Mouse (Mus musculus) hindbrain, embryonic 14.5 days (tissue): ENCODE measurements around the gene Rpl34. TPM values are rescaled to one million over a fixed set of nuclear protein-coding genes. Genes with fewer than 3 reads are reported as not detected.

Experiments
- ATAC-seq: fragments of 200-750 bp; cut with Nextera tagmentation; 2 replicates; pipeline ENCODE4 v1.8.0; 2017; ENCODE audit warnings: moderate number of reproducible peaks, mild to moderate bottlenecking, moderate TSS enrichment, moderate library complexity; ENCODE audit not compliant: low FRiP score
- DNase-seq: peaks from one replicate; pipeline ENCODE4 v3.0.0-alpha.2; 2015; ENCODE audit warnings: low spot score
- H3K27ac ChIP-seq: fragments of 300-500 bp; sonication (generic); 2 replicates; pipeline ENCODE4 v1.5.1; 2014; ENCODE audit warnings: mild to moderate bottlenecking, moderate library complexity
- H3K27me3 ChIP-seq: fragments of 300-500 bp; sonication (generic); 2 replicates; pipeline ENCODE4 v1.6.1; 2014; ENCODE audit warnings: mild to moderate bottlenecking, low read length, mixed read lengths; ENCODE audit not compliant: control insufficient read depth, insufficient read depth
- H3K36me3 ChIP-seq: fragments of 300-500 bp; sonication (generic); replicated peaks from 2 replicates; pipeline ENCODE4 v1.6.1; 2014; ENCODE audit not compliant: control insufficient read depth, insufficient read depth
- H3K4me1 ChIP-seq: fragments of 300-500 bp; sonication (generic); replicated peaks from 2 replicates; pipeline ENCODE4 v1.6.1; 2014; ENCODE audit warnings: antibody characterized with exemption, low read length, mixed read lengths; ENCODE audit not compliant: control insufficient read depth, insufficient read depth
- H3K4me2 ChIP-seq: fragments of 300-500 bp; sonication (generic); replicated peaks from 2 replicates; pipeline ENCODE4 v1.6.1; 2014; ENCODE audit warnings: mild to moderate bottlenecking, moderate library complexity
- H3K4me3 ChIP-seq: fragments of 300-500 bp; sonication (generic); replicated peaks from 2 replicates; pipeline ENCODE4 v1.5.1; 2014; ENCODE audit warnings: mild to moderate bottlenecking, low read length
- H3K9ac ChIP-seq: fragments of 300-500 bp; sonication (generic); 2 replicates; pipeline ENCODE4 v1.6.1; 2014
- H3K9me3 ChIP-seq: fragments of 300-500 bp; sonication (generic); 2 replicates; pipeline ENCODE4 v1.6.1; 2016; ENCODE audit warnings: low read length; ENCODE audit not compliant: control insufficient read depth
- WGBS: fragments of 180-500 bp; shearing (Covaris S2); extraction: QIAGEN DNeasy Blood & Tissue Kit; methylation state at CpG from one replicate; pipeline ENCODE4 v1.1.7; 2014; 5-methylcytosine and 5-hydroxymethylcytosine counted together
- polyA plus RNA-seq: library from polyadenylated mRNA; unstranded; fragments of >200 nt; fragmentation: Nextera tagmentation; extraction: Ambion mirVana; gene quantifications from 2 replicates; pipeline ENCODE4 v1.2.1, GENCODE M21; 2014

Rpl34 gene
- polyA plus RNA-seq, 1 experiment from 2014 or later = 662 TPM

- no peaks in the 10 kb centered on the region for H3K36me3 ChIP-seq
- no peaks in the 10 kb centered on the region for H3K9me3 ChIP-seq
- ATAC-seq = no peak
- no peak overlapping the region for H3K4me3 ChIP-seq
- no peak overlapping the region for H3K9ac ChIP-seq
- DNase-seq = no peak
- H3K27ac ChIP-seq = no peak overlapping the region
- 0 out of 2 replicates have a peak, but pooled peaks cover 3% of the 10 kb centered on the region for H3K4me1 ChIP-seq
- 91% methylated on average over 7 of the region's 7 CpGs for WGBS
- H3K27me3 ChIP-seq = no peaks in the 10 kb centered on the region
- H3K4me2 ChIP-seq = no peak overlapping the region
Measured at GRCm38 (mm10) chr3:130716555-130716954, 13.6 kb downstream of the Rpl34 start.

DNA sequence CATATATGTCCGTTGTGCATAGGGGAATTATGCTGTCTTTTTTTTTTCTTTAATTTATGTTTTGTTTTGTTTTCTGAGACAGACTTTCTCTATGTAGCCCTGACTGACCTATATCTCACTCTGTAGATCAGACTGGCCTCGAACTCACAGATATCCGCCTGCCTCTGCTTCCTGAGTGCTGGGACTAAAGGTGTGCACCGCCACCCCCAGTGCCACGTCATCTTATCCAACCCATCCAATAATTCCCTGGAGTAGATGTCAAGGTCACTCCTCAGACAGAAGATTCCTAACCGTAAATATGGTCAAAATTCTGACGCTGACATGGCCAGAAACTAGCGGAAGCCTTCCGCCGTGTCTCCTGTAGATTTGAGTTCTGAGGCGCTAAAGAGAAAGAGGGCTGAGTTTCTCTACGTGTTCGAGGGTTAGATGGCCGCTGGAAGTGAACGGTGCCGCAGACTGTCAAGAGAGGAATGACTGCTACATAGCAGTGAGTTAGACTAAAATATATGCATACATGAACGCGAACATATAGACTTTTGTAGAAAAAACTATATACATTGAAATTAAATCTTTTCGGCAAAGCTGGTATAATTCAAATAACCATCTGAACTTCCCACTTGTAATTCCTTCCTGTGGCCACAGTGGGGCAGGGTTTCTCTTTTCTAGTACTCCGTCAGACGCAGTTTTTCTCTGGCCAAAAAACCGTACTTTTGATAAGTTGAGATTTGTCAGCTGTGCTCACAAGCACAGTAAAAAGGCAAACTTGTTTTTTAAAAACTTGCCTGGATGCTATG lies 15.2 kb downstream of the Rpl34 start:
- 0 out of 2 replicates have a peak, but pooled peaks have one; percentile 25 for ATAC-seq
- WGBS = 18% methylated on average over 22 of the region's 22 CpGs
- no peaks in the 10 kb centered on the region for H3K36me3 ChIP-seq
- H3K4me1 ChIP-seq = peaks cover 4% of the 10 kb centered on the region; the same call in 1 of the 2 replicates
- peak; percentile 83 for DNase-seq
- peak overlapping the region; percentile 24; the same call in 1 of the 2 replicates for H3K4me3 ChIP-seq
- H3K27me3 ChIP-seq = no peaks in the 10 kb centered on the region
- H3K27ac ChIP-seq = no peak overlapping the region
- peak overlapping the region; percentile 37; the same call in 1 of the 2 replicates for H3K9ac ChIP-seq
- no peaks in the 10 kb centered on the region for H3K9me3 ChIP-seq
- peak overlapping the region; percentile 48 for H3K4me2 ChIP-seq

GRCm38 (mm10) chr3:130712891-130713290 lies 17.3 kb downstream of the Rpl34 start:
- Histone ChIP-seq H3K9ac (no peak overlapping the region), H3K36me3 (no peaks in the 10 kb centered on the region), H3K27ac (no peak overlapping the region), H3K4me1 (peaks cover 13% of the 10 kb centered on the region), H3K27me3 (no peaks in the 10 kb centered on the region), H3K9me3 (no peaks in the 10 kb centered on the region), H3K4me2 (no peak overlapping the region), H3K4me3 (no peak overlapping the region)
- 71% methylated on average over 6 of the region's 6 CpGs for WGBS
- ATAC-seq = no peak
- no peak for DNase-seq

- 65% methylated on average over 7 of the region's 7 CpGs for WGBS
- H3K4me3 ChIP-seq = peak overlapping the region; percentile 96; the same call in 1 of the 2 replicates
- DNase-seq (no peak), ATAC-seq (no peak)
- H3K4me1 ChIP-seq = peaks cover 23% of the 10 kb centered on the region
- no peaks in the 10 kb centered on the region for H3K27me3 ChIP-seq
- no peak overlapping the region for H3K9ac ChIP-seq
- H3K9me3 ChIP-seq = no peaks in the 10 kb centered on the region
- no peaks in the 10 kb centered on the region for H3K36me3 ChIP-seq
- H3K4me2 ChIP-seq = peak overlapping the region; percentile 89
- H3K27ac ChIP-seq = no peak overlapping the region
Measured at GRCm38 (mm10) chr3:130710103-130710502, 20.1 kb downstream of the Rpl34 start.

- no peaks in the 10 kb centered on the region for H3K36me3 ChIP-seq
- peak within 1 kb of the TSS; percentile 87 for H3K27ac ChIP-seq
- H3K9me3 ChIP-seq = no peaks in the 10 kb centered on the region
- H3K4me2 ChIP-seq = peak within 1 kb of the TSS; percentile 89
- H3K4me3 ChIP-seq = peak within 1 kb of the TSS; percentile 96
- ATAC-seq = peak; percentile 97
- peak; percentile 96 for DNase-seq
- H3K9ac ChIP-seq = peak within 1 kb of the TSS; percentile 91
- peaks cover 20% of the 10 kb centered on the region for H3K4me1 ChIP-seq
- WGBS = under 1% methylated on average over 45 of the region's 45 CpGs
- no peaks in the 10 kb centered on the region for H3K27me3 ChIP-seq
Measured at GRCm38 (mm10) chr3:130708967-130709924, 21.0 kb downstream of the Rpl34 start, which contains the start of gene Ostc. Ostc (minus strand) TSS chr3:130709444.

DNA sequence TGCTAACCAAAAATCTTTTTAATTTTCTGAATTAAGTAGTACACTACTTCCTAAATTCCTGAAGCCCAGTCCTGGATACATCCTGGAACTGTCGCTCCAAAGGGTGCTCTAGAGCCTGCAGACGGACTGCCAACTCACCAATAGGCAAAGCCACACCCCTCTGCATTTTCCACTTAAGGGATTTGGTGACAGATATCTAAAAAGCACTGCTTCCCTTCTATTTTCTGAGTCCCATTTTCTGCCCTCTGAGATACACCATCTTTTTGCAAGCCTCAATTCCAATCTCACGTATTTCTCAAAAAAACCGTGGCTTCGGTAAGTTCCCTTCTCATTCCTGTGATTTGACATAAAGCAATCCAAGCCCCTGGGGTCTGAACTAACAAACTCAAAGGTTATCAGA lies 21.7 kb downstream of the Rpl34 start:
- 2% methylated on average over 5 of the region's 5 CpGs for WGBS
- ATAC-seq (no peak), DNase-seq (no peak)
- Histone ChIP-seq H3K36me3 (peaks cover 5% of the 10 kb centered on the region), H3K4me1 (peaks cover 20% of the 10 kb centered on the region), H3K27me3 (no peaks in the 10 kb centered on the region), H3K27ac (peak overlapping the region; percentile 87), H3K4me3 (peak overlapping the region; percentile 96), H3K9ac (peak overlapping the region; percentile 91), H3K9me3 (no peaks in the 10 kb centered on the region), H3K4me2 (peak overlapping the region; percentile 89)

GRCm38 (mm10) chr3:130702289-130702688 lies 27.9 kb downstream of the Rpl34 start:
- ATAC-seq (no peak), DNase-seq (no peak)
- Histone ChIP-seq H3K9me3 (no peaks in the 10 kb centered on the region), H3K9ac (no peak overlapping the region), H3K27me3 (no peaks in the 10 kb centered on the region), H3K4me1 (peaks cover 4% of the 10 kb centered on the region; the same call in 1 of the 2 replicates), H3K27ac (no peak overlapping the region), H3K4me3 (no peak overlapping the region), H3K36me3 (peaks cover 55% of the 10 kb centered on the region), H3K4me2 (no peak overlapping the region)
- WGBS = 77% methylated on average over 6 of the region's 6 CpGs

DNA sequence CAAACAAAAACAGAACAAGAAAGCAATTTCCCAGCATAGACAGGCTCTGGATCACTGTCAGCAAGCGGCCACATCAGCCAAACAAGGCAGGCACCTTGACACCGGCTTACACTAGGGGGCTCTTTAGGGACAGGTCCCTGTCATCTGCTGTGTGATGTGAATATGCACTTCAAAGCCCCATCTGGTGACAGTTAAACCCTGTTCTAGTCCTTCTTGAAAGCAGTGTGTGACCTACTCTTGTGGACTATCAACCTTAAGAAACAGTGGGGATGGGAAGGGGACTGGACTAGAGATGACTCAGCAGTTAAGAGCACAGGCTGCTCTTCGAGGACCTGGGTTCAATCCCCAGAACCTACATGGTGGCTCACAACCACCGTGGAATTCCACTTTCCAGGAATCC lies 32.6 kb downstream of the Rpl34 start:
- no peaks in the 10 kb centered on the region for H3K9me3 ChIP-seq
- no peak overlapping the region for H3K9ac ChIP-seq
- H3K27me3 ChIP-seq = no peaks in the 10 kb centered on the region
- 83% methylated on average over 4 of the region's 4 CpGs for WGBS
- DNase-seq (no peak), ATAC-seq (no peak)
- H3K27ac ChIP-seq = no peak overlapping the region
- H3K4me1 ChIP-seq = no peaks in the 10 kb centered on the region
- peaks cover 66% of the 10 kb centered on the region for H3K36me3 ChIP-seq
- no peak overlapping the region for H3K4me2 ChIP-seq
- H3K4me3 ChIP-seq = no peak overlapping the region

DNA sequence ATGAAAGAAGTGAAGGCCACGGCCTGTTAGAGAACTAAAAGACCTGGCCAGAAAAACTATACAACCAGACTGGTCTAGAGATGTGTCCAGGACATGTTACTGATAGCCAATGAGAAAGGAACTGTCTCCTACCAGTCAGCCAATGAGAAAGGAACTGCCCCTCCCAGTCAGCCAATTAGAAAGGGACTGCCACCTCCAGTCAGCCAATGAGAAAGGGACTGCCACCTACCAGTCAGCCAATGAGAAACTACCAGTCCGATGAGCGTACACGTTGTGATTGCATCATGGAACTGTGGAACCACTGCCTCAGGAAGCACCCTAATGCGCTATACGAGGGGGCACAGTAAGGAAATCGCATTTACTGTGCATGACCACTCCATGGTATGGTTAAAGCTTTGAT lies 35.5 kb downstream of the Rpl34 start:
- no peaks in the 10 kb centered on the region for H3K27me3 ChIP-seq
- WGBS = 92% methylated on average over 7 of the region's 7 CpGs
- peaks cover 38% of the 10 kb centered on the region for H3K36me3 ChIP-seq
- no peaks in the 10 kb centered on the region for H3K9me3 ChIP-seq
- ATAC-seq (no peak), DNase-seq (no peak)
- no peak overlapping the region for H3K4me2 ChIP-seq
- H3K4me1 ChIP-seq = 0 out of 2 replicates have a peak, but pooled peaks cover 7% of the 10 kb centered on the region
- no peak overlapping the region for H3K4me3 ChIP-seq
- H3K9ac ChIP-seq = no peak overlapping the region
- no peak overlapping the region for H3K27ac ChIP-seq
